Mouse (Mus musculus) lung, postnatal 0 days (tissue): ENCODE measurements around the gene Epn1.

Experiments used
- CTCF ChIP-seq: IDR thresholded peaks from 2 replicates; pipeline ENCODE4 v1.5.1; 2016; ENCODE audit warnings: antibody characterized with exemption, mild to moderate bottlenecking
- EP300 ChIP-seq: IDR thresholded peaks from 2 replicates; pipeline ENCODE4 v1.6.1; 2016; ENCODE audit warnings: antibody characterized with exemption, mild to moderate bottlenecking, control low read depth

DNA sequence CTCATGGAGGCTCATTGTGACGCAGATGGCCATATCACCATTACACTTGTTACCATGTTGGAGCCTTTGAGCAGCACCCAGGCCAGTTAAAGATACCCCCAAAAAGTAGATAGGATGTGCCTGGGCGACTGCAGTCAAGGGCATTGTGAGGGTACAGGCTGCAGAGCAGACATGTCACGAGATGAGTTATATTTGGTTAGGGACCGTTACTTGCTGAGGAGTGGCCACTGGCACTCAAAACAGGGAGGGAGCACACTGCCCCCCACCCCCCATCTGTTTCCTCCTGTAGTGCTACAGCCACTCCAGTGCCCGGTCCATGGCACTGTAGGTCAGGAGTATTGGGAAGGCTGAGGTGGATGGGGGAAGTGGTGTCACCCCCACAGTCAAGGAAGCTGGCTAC lies 18.7 kb downstream of the Epn1 start:
- TF ChIP-seq CTCF (no peak), EP300 (no peak)
